Mouse (Mus musculus): ENCODE data around the gene Ip6k2. TPM values are rescaled to one million over a fixed set of nuclear protein-coding genes. Genes with fewer than 3 reads are reported as not detected.
A peak's percentile ranks its signal among the peaks of the same experiment; 100 is the strongest.

Ip6k2 gene
- 88.1 and 90.4 TPM in 2 replicates for polyA plus RNA-seq (2014; fragmentation: Nextera tagmentation; extraction: Ambion mirVana)

DNA sequence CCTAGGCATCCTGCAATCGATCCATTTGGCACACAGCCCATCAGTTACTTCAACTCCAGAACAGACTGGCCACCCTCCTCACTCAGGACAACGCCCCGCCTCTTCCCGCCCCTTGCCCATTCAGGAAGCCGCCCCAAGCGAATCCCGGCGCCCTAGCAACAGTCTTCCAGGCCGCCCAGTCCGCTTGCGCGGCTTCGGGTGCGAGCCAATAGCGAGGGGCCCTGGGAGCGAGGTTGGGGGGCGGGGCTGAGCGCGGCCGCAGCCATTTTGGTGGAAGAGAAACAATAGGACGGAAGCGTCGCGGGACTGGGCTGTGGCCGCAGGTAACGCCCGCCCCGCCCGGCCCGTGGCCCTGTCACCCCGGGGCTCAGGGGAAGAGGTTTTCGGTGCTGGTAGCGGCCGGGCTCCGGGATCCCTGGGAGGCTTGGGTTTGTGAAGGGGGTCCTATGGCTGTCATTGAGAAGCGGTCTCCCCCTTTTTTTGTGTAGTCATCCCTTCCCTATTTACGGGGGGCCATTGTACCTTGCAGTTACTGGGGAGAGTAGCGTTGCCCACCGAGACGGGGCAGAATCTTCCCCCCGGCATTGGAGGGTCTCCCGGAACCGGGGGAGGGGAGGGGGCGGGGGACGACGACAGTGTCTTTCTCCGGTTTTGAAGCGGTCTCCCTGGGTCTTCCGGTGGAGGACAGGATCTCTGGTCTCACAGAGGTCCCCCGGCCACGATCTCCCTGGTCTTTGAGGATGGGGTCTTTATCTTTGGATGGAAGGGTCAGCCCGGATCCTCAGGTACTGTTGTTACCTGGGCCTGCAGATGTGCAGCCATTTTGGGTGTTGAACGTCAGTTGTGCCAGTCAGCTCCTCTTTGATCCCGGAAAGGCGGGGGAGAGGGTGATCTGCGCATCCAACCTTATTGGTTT is at the start of gene Ip6k2:
Gene Ip6k2 (plus strand): TSS at position 249 of the 916 bp plus-strand sequence.
- ATAC-seq (ENCODE audit: insufficient read depth) (peak; percentile 99), DNase-seq (peak; percentile 97)
- H3K9ac ChIP-seq, result peak within 1 kb of the TSS; percentile 95
- under 1% methylated on average over 56 of the region's 56 CpGs for WGBS
- H3K27me3 ChIP-seq (ENCODE audit: insufficient read depth, low read length), result no peaks in the 10 kb centered on the region
- TF ChIP-seq CTCF (IDR thresholded peaks at IDR 0.05; ENCODE audit: low read depth), result no peak
- peak within 1 kb of the TSS; percentile 80 for H3K4me3 ChIP-seq (ENCODE audit: low read depth, low read length)
- H3K27ac ChIP-seq (ENCODE audit: low read depth), result peak within 1 kb of the TSS; percentile 90
- H3K36me3 ChIP-seq (ENCODE audit: insufficient read depth), result peaks cover 20% of the 10 kb centered on the region
- H3K4me2 ChIP-seq, result peak within 1 kb of the TSS; percentile 79
- no peaks in the 10 kb centered on the region for H3K9me3 ChIP-seq (ENCODE audit: low read depth, low read length)
- peaks cover 22% of the 10 kb centered on the region for H3K4me1 ChIP-seq (ENCODE audit: insufficient read depth)

DNA sequence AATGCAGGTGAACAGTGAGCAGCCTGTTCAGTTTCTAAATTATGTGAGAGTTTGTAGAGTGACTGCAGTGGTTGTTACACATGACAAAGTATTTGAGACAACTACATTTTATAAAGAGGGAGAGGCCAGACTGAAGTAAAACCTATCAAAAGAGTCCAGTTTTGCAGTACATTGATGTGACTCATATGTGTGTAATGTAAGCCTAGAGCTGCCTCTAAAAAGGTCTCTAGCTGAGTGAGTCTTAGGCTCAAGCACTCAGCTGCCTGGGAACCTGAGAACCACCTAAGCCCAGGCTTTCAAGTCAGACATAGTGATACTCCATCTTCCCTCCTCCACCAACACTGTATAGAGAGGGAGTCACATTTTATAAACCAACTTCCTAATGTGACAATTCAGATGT is 49.0 kb upstream of the Ip6k2 start:
- H3K4me1 ChIP-seq (ENCODE audit: insufficient read depth), result no peaks in the 10 kb centered on the region
- H3K9me3 ChIP-seq (ENCODE audit: low read depth, low read length), result no peaks in the 10 kb centered on the region
- no peak overlapping the region for H3K9ac ChIP-seq
- peaks cover 22% of the 10 kb centered on the region for H3K36me3 ChIP-seq (ENCODE audit: insufficient read depth)
- H3K27me3 ChIP-seq (ENCODE audit: insufficient read depth, low read length), result no peaks in the 10 kb centered on the region
- H3K27ac ChIP-seq (ENCODE audit: low read depth), result no peak overlapping the region
- H3K4me3 ChIP-seq (ENCODE audit: low read depth, low read length), result no peak overlapping the region
- TF ChIP-seq CTCF (IDR thresholded peaks at IDR 0.05; ENCODE audit: low read depth), result no peak
- no peak overlapping the region for H3K4me2 ChIP-seq
- ATAC-seq (ENCODE audit: insufficient read depth) (no peak), DNase-seq (no peak)

DNA sequence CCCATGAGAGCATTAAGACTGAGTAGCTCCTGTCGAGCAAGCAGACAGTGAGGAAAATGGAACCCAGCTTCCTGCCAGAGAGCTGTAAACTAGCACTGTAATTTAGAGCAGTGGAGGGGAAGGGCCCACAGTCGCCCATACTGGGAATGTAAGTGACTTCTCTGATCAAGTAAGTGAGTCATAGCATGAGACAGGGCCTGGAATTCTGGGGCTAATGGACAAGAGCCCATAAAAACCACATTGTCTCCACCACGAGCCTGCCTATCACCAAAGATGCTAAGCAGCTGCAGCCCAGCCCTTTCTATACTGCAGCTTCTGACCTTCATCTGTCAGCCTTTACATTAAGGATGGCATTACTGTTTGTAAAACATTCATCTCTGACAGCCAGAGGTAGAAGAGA is 44.4 kb upstream of the Ip6k2 start:
- no peaks in the 10 kb centered on the region for H3K27me3 ChIP-seq (ENCODE audit: insufficient read depth, low read length)
- H3K4me2 ChIP-seq, result no peak overlapping the region
- H3K4me3 ChIP-seq (ENCODE audit: low read depth, low read length), result no peak overlapping the region
- H3K27ac ChIP-seq (ENCODE audit: low read depth), result no peak overlapping the region
- no peaks in the 10 kb centered on the region for H3K4me1 ChIP-seq (ENCODE audit: insufficient read depth)
- H3K36me3 ChIP-seq (ENCODE audit: insufficient read depth), result peaks cover 38% of the 10 kb centered on the region
- 50% methylated on average over 3 of the region's 3 CpGs for WGBS
- no peak for ATAC-seq (ENCODE audit: insufficient read depth)
- no peaks in the 10 kb centered on the region for H3K9me3 ChIP-seq (ENCODE audit: low read depth, low read length)
- TF ChIP-seq CTCF (IDR thresholded peaks at IDR 0.05; ENCODE audit: low read depth), result no peak
- no peak overlapping the region for H3K9ac ChIP-seq
- no peak for DNase-seq

DNA sequence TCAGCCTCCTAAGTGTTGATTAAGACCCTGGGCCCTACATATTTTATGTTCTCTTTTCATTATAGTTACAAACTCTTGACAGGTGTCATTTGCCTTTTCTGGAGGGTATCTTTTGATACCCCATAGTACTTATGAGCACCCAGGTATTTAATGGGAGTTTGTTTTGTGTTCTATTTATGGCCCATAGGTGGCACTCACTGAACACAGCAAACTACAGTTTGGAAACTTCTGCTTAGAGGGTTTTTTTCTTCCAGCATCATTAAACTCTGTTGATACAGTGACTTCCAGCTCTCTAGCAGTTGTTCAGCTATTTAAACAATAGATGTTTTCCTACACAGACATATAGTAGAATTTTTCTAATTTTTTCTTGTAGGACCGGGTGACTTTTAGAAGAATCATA is 43.5 kb upstream of the Ip6k2 start:
- no peak overlapping the region for H3K4me3 ChIP-seq (ENCODE audit: low read depth, low read length)
- peak; percentile 44 for TF ChIP-seq CTCF (IDR thresholded peaks at IDR 0.05; ENCODE audit: low read depth)
- ATAC-seq (ENCODE audit: insufficient read depth), result no peak
- WGBS, result 92% methylated on average over 1 of the region's 1 CpGs
- no peak overlapping the region for H3K4me2 ChIP-seq
- DNase-seq, result peak; percentile 23
- peaks cover 32% of the 10 kb centered on the region; the same call in 1 of the 2 replicates for H3K36me3 ChIP-seq (ENCODE audit: insufficient read depth)
- no peaks in the 10 kb centered on the region for H3K27me3 ChIP-seq (ENCODE audit: insufficient read depth, low read length)
- no peaks in the 10 kb centered on the region for H3K4me1 ChIP-seq (ENCODE audit: insufficient read depth)
- H3K27ac ChIP-seq (ENCODE audit: low read depth), result no peak overlapping the region
- H3K9ac ChIP-seq, result no peak overlapping the region
- no peaks in the 10 kb centered on the region for H3K9me3 ChIP-seq (ENCODE audit: low read depth, low read length)

- Histone ChIP-seq H3K4me3 (ENCODE audit: low read depth, low read length) (no peak overlapping the region), H3K4me1 (ENCODE audit: insufficient read depth) (no peaks in the 10 kb centered on the region), H3K9me3 (ENCODE audit: low read depth, low read length) (no peaks in the 10 kb centered on the region), H3K4me2 (no peak overlapping the region), H3K27me3 (ENCODE audit: insufficient read depth, low read length) (no peaks in the 10 kb centered on the region), H3K27ac (ENCODE audit: low read depth) (no peak overlapping the region), H3K9ac (no peak overlapping the region), H3K36me3 (ENCODE audit: insufficient read depth) (peaks cover 50% of the 10 kb centered on the region)
- TF ChIP-seq CTCF (IDR thresholded peaks at IDR 0.05; ENCODE audit: low read depth), result no peak
- ATAC-seq (ENCODE audit: insufficient read depth) (no peak), DNase-seq (peak; percentile 60)
- 88% methylated on average over 9 of the region's 9 CpGs for WGBS
Measured at GRCm38 (mm10) chr9:108742048-108742447, 41.5 kb upstream of the Ip6k2 start.

- H3K27ac ChIP-seq (ENCODE audit: low read depth), result no peak overlapping the region
- TF ChIP-seq CTCF (IDR thresholded peaks at IDR 0.05; ENCODE audit: low read depth), result no peak
- ATAC-seq (ENCODE audit: insufficient read depth) (no peak), DNase-seq (no peak)
- no peaks in the 10 kb centered on the region for H3K27me3 ChIP-seq (ENCODE audit: insufficient read depth, low read length)
- no peak overlapping the region for H3K9ac ChIP-seq
- H3K9me3 ChIP-seq (ENCODE audit: low read depth, low read length), result no peaks in the 10 kb centered on the region
- H3K4me2 ChIP-seq, result no peak overlapping the region
- WGBS, result 79% methylated on average over 14 of the region's 14 CpGs
- no peak overlapping the region for H3K4me3 ChIP-seq (ENCODE audit: low read depth, low read length)
- peaks cover 60% of the 10 kb centered on the region for H3K36me3 ChIP-seq (ENCODE audit: insufficient read depth)
- no peaks in the 10 kb centered on the region for H3K4me1 ChIP-seq (ENCODE audit: insufficient read depth)
Measured at GRCm38 (mm10) chr9:108746876-108747499, 36.6 kb upstream of the Ip6k2 start.

- H3K36me3 ChIP-seq (ENCODE audit: insufficient read depth), result peaks cover 54% of the 10 kb centered on the region
Measured at GRCm38 (mm10) chr9:108747694-108748093, 35.9 kb upstream of the Ip6k2 start.

More at GRCm38 (mm10) chr9:108747694-108748093, 35.9 kb upstream of the Ip6k2 start:
- Histone ChIP-seq H3K4me3 (ENCODE audit: low read depth, low read length) (no peak overlapping the region), H3K9ac (no peak overlapping the region), H3K4me1 (ENCODE audit: insufficient read depth) (no peaks in the 10 kb centered on the region), H3K27ac (ENCODE audit: low read depth) (no peak overlapping the region), H3K9me3 (ENCODE audit: low read depth, low read length) (no peaks in the 10 kb centered on the region), H3K4me2 (no peak overlapping the region), H3K27me3 (ENCODE audit: insufficient read depth, low read length) (no peaks in the 10 kb centered on the region)
- ATAC-seq (ENCODE audit: insufficient read depth) (no peak), DNase-seq (no peak)
- no peak for TF ChIP-seq CTCF (IDR thresholded peaks at IDR 0.05; ENCODE audit: low read depth)
- 86% methylated on average over 3 of the region's 3 CpGs for WGBS

Measured in lung, embryonic 14.5 days (tissue).